Mouse (Mus musculus) A20 (cell line): ENCODE data around the gene Crim1.

ENCODE experiments used
- DNase-seq: peaks from one replicate; pipeline ENCODE4 v3.0.0-alpha.2; 2011; ENCODE audit warnings: low read depth, low spot score

Crim1 gene

GRCm38 (mm10) chr17:78374756-78375155, 174.7 kb downstream of the Crim1 start:
- DNase-seq: no peak

- DNase-seq: no peak
Measured at GRCm38 (mm10) chr17:78376587-78376986, 176.5 kb downstream of the Crim1 start.

- no peak for DNase-seq
Measured at GRCm38 (mm10) chr17:78379079-78379729, 179.2 kb downstream of the Crim1 start.

GRCm38 (mm10) chr17:78379730-78380245, 179.7 kb downstream of the Crim1 start:
- no peak for DNase-seq

GRCm38 (mm10) chr17:78382321-78382720, 182.3 kb downstream of the Crim1 start:
- DNase-seq: no peak

GRCm38 (mm10) chr17:78387665-78388064, 187.6 kb downstream of the Crim1 start:
- no peak for DNase-seq

- no peak for DNase-seq
Measured at GRCm38 (mm10) chr17:78388101-78388847, 188.2 kb downstream of the Crim1 start.

- no peak for DNase-seq
Measured at GRCm38 (mm10) chr17:78389573-78389972, 189.5 kb downstream of the Crim1 start.

- DNase-seq: no peak
Measured at GRCm38 (mm10) chr17:78392401-78393087, 192.5 kb downstream of the Crim1 start.

- no peak for DNase-seq
Measured at GRCm38 (mm10) chr17:78400130-78400840, 200.2 kb downstream of the Crim1 start.

- no peak for DNase-seq
Measured at GRCm38 (mm10) chr17:78401311-78401710, 201.3 kb downstream of the Crim1 start.

- no peak for DNase-seq
Measured at GRCm38 (mm10) chr17:78401713-78402112, 201.7 kb downstream of the Crim1 start.

GRCm38 (mm10) chr17:78402174-78402573, 202.1 kb downstream of the Crim1 start:
- no peak for DNase-seq

- DNase-seq: no peak
Measured at GRCm38 (mm10) chr17:78403229-78403628, 203.2 kb downstream of the Crim1 start.

GRCm38 (mm10) chr17:78403804-78404203, 203.8 kb downstream of the Crim1 start:
- DNase-seq: no peak

- no peak for DNase-seq
Measured at GRCm38 (mm10) chr17:78405336-78405735, 205.3 kb downstream of the Crim1 start.

GRCm38 (mm10) chr17:78406854-78407253, 206.8 kb downstream of the Crim1 start:
- no peak for DNase-seq

- DNase-seq: no peak
Measured at GRCm38 (mm10) chr17:78407581-78407980, 207.5 kb downstream of the Crim1 start.

- DNase-seq: no peak
Measured at GRCm38 (mm10) chr17:78408386-78408785, 208.3 kb downstream of the Crim1 start.

GRCm38 (mm10) chr17:78409900-78410299, 209.9 kb downstream of the Crim1 start:
- DNase-seq: no peak

GRCm38 (mm10) chr17:78415255-78415654, 215.2 kb downstream of the Crim1 start:
- DNase-seq: no peak
